Mouse (Mus musculus) adrenal gland, postnatal 0 days (tissue): Measurements from ENCODE around the gene Olfr592. TPM values are rescaled to one million over a fixed set of nuclear protein-coding genes. Genes with fewer than 3 reads are reported as not detected.

ENCODE experiments used
- polyA plus RNA-seq: library from polyadenylated mRNA; unstranded; fragments of >200 nt; fragmentation: Nextera tagmentation; extraction: Ambion mirVana; gene quantifications from 2 replicates; pipeline ENCODE4 v1.2.1, GENCODE M21; 2015

Gene Olfr592
- not detected in 2 replicates for polyA plus RNA-seq

GRCm38 (mm10) chr7:103184503-103184902, at the start of gene Olfr592:
TSS of gene Olfr592 (plus strand) at chr7:103184803.

DNA sequence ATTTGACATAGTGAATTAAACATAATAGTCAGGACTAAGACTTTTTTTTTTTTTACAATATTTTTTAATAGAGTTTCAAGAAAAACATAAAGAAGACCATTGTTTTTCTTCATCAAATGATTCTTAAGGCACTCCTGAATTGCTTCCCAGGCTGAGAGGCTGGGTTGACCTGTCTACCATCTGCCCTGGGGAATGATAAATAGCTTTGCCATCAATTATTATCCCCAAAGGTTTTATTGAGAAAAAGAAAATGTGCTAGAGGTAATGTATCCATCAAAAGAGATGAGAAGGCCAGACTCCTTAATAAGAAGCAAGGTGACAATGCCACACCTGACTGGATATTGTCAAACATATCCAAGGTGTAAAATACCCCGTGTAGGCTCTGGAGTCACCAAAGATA, 44.0 kb upstream of the Olfr592 start, which contains the start of gene Olfr588-ps1:
Gene Olfr588-ps1 (plus strand): TSS at position 301 of the 400 bp plus-strand sequence.

DNA sequence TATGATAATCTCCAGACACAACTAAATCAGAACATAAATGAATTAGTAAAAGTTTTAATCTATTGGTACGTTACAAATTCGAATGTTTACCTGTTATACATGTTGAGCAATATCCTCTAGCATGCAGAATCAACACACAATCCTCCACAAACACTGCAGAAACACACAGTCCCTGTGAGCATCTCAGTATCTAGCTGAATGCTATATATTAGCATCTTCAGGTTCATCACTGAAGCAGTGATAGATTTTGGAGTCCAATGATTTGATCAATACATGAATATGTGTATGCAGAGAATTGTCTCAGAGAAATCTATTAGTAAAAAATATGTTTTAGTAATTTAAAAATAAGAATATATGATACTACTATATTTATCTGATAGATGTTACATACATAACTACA, 28.3 kb upstream of the Olfr592 start, which contains the start of gene Olfr589:
Gene Olfr589 (minus strand): TSS at position 101 of the 400 bp plus-strand sequence.

GRCm38 (mm10) chr7:103178240-103178639, 6.4 kb upstream of the Olfr592 start, which contains the start of gene Olfr591:
TSS of gene Olfr591 (minus strand) at chr7:103178340.

GRCm38 (mm10) chr7:103211562-103211961, 27.0 kb downstream of the Olfr592 start, which contains the start of gene Olfr593:
TSS of gene Olfr593 (plus strand) at chr7:103211862.

GRCm38 (mm10) chr7:103216696-103217095, 32.1 kb downstream of the Olfr592 start, which contains the start of gene Olfr594:
TSS of gene Olfr594 (plus strand) at chr7:103216996.

Other genes with a start within 250 kb of the Olfr592 start
- gene Olfr573-ps1, start 242.2 kb upstream of the Olfr592 start, polyA plus RNA-seq, result not detected in 2 replicates
- gene Olfr574, start 236.3 kb upstream of the Olfr592 start, polyA plus RNA-seq, result not detected in 2 replicates
- gene Olfr575, start 226.0 kb upstream of the Olfr592 start, polyA plus RNA-seq, result not detected in 2 replicates
- gene Olfr576, start 222.1 kb upstream of the Olfr592 start, polyA plus RNA-seq, result not detected in 2 replicates
- gene Olfr577, start 208.9 kb upstream of the Olfr592 start, polyA plus RNA-seq, result not detected in 2 replicates
- not detected in 2 replicates for gene Olfr578, start 195.5 kb upstream of the Olfr592 start, polyA plus RNA-seq
- not detected in 2 replicates for gene Olfr582, start 146.8 kb upstream of the Olfr592 start, polyA plus RNA-seq
- not detected in 2 replicates for gene Olfr583, start 133.5 kb upstream of the Olfr592 start, polyA plus RNA-seq
- not detected in 2 replicates for gene Olfr584, start 102.9 kb upstream of the Olfr592 start, polyA plus RNA-seq
- not detected in 2 replicates for gene Olfr585, start 87.1 kb upstream of the Olfr592 start, polyA plus RNA-seq
- not detected in 2 replicates for gene Olfr586, start 59.2 kb upstream of the Olfr592 start, polyA plus RNA-seq
- not detected in 2 replicates for gene Olfr588-ps1, start 43.9 kb upstream of the Olfr592 start, polyA plus RNA-seq
- gene Olfr589, start 28.4 kb upstream of the Olfr592 start, polyA plus RNA-seq, result not detected in 2 replicates
- gene Olfr591, start 6.5 kb upstream of the Olfr592 start, polyA plus RNA-seq, result not detected in 2 replicates
- gene Olfr593, start 27.1 kb downstream of the Olfr592 start, polyA plus RNA-seq, result not detected in 2 replicates
- not detected in 2 replicates for gene Olfr594, start 32.2 kb downstream of the Olfr592 start, polyA plus RNA-seq
- gene Usp17ld, start 67.7 kb downstream of the Olfr592 start, polyA plus RNA-seq, result not detected in 2 replicates
- not detected in 2 replicates for gene Olfr596, start 120.8 kb downstream of the Olfr592 start, polyA plus RNA-seq
- gene Olfr597, start 131.5 kb downstream of the Olfr592 start, polyA plus RNA-seq, result not detected in 2 replicates
- not detected in 2 replicates for gene Olfr598, start 138.8 kb downstream of the Olfr592 start, polyA plus RNA-seq
- not detected in 2 replicates for gene Olfr599, start 151.1 kb downstream of the Olfr592 start, polyA plus RNA-seq
- not detected in 2 replicates for gene Olfr600, start 164.9 kb downstream of the Olfr592 start, polyA plus RNA-seq
- gene Olfr601, start 177.9 kb downstream of the Olfr592 start, polyA plus RNA-seq, result not detected in 2 replicates
- gene Olfr603, start 201.4 kb downstream of the Olfr592 start, polyA plus RNA-seq, result not detected in 2 replicates
- gene Usp17lc, start 230.3 kb downstream of the Olfr592 start, polyA plus RNA-seq, result not detected in 2 replicates